Mouse (Mus musculus) thymus, postnatal 0 days (tissue): Measurements from ENCODE around the gene Klhl31. TPM values are rescaled to one million over a fixed set of nuclear protein-coding genes. Genes with fewer than 3 reads are reported as not detected.

ENCODE experiments used
- DNase-seq: peaks from one replicate; pipeline ENCODE4 v3.0.0-alpha.2; 2015; ENCODE audit warnings: low spot score
- polyA plus RNA-seq: library from polyadenylated mRNA; unstranded; fragments of >200 nt; fragmentation: Nextera tagmentation; extraction: Ambion mirVana; gene quantifications from 2 replicates; pipeline ENCODE4 v1.2.1, GENCODE M21; 2015

Gene Klhl31
- 0.06 and 0.08 TPM in 2 replicates for polyA plus RNA-seq

- DNase-seq, result no peak
Observed at GRCm38 (mm10) chr9:77636450-77636951, at the start of gene Klhl31. Gene Klhl31, plus strand, starts transcription at chr9:77636500.

- DNase-seq, result no peak
Observed at GRCm38 (mm10) chr9:77586806-77587591, 49.3 kb upstream of the Klhl31 start.

DNA sequence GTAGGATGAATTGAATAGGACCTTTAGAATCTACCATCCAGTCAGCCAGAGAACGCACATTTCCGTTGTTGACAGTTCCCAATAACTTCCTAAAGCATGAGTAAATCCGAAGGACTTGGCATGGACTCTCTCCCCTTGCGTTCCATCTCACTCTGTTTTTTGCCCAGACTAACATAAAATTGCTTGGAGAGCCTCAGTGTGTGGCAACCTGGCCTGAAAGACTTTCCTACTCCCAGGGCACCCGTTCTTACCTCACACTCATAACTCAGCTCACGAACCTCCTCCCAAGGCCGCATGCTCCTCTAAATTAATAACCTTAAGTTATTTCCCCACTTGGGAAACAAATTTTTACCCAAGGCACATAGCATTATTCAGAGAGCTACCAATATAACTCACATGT is 48.7 kb upstream of the Klhl31 start:
- DNase-seq, result no peak

- DNase-seq, result no peak
Observed at GRCm38 (mm10) chr9:77589496-77589895, 46.8 kb upstream of the Klhl31 start.

- DNase-seq, result peak; percentile 83
Observed at GRCm38 (mm10) chr9:77592423-77592822, 43.9 kb upstream of the Klhl31 start.

DNA sequence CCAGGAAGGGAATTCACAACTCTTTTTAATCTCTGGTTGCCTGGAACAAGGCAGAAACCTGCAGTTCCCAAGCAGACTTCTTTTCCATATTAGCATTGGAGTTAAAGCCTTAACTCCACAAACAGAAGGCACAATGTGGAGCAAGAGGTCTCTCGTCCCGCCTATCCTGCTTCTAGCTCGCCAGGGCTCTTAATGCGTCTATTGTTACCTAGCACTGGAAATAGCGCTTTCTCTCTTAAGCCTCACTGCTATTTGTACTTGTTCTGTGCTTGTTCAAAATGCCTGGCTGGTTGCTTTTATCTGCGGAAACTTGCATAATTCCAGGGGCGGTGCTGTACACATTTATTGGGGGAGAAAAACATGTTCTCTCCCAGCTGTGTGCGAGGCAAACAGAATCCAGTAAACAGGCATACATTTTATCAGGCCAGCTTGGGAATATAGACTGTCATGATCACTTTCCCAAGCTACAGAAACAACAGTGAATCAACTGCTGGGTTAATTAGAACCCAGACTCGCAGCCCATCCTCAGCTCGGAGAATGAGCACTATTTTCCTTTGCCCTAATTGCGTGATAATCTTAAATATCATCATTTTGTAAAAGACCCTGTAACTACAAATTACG is 41.2 kb upstream of the Klhl31 start:
- no peak for DNase-seq

GRCm38 (mm10) chr9:77596355-77596754 is 39.9 kb upstream of the Klhl31 start:
- DNase-seq, result peak; percentile 82

GRCm38 (mm10) chr9:77598560-77598959 is 37.7 kb upstream of the Klhl31 start:
- no peak for DNase-seq

GRCm38 (mm10) chr9:77602302-77603266 is 33.7 kb upstream of the Klhl31 start:
- no peak for DNase-seq

GRCm38 (mm10) chr9:77603965-77604509 is 32.3 kb upstream of the Klhl31 start:
- no peak for DNase-seq

DNA sequence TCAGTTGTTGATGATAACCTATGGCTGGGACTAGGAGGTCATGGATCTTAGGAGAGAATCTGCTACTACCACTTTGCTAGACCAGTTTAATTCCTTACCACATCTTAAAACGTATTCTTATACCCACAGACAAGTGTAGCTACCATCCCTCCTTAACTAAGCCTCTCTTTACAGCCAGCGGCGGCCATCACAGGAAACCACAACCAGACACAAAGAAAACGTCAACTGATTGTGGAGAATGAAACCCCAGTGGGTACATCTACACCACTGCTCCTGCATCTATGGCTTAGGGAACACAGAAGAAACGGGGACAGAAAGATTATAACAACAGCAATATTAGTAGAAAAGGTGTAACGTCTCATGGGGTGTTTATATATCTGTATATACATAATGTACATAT is 29.0 kb upstream of the Klhl31 start:
- DNase-seq, result peak; percentile 44

DNA sequence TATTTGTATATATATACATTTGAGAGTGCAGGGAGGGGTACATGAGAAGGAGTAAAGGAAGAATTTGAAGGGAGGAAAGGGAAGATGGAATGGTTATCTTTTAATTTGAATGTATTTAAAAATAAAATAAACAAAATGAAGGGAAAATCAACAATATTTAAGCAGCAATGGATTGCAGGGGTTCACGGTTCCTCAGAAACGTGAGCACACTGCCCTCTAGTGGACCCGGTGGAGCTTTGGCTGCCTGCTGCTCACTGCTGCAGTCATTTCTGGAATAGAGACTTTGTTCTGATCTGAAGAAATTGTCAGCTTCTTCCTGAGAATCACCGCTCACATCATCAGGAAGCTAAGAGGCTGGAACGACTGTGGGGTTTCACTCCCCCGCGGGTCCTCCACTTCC is 28.5 kb upstream of the Klhl31 start:
- DNase-seq, result peak; percentile 69

DNA sequence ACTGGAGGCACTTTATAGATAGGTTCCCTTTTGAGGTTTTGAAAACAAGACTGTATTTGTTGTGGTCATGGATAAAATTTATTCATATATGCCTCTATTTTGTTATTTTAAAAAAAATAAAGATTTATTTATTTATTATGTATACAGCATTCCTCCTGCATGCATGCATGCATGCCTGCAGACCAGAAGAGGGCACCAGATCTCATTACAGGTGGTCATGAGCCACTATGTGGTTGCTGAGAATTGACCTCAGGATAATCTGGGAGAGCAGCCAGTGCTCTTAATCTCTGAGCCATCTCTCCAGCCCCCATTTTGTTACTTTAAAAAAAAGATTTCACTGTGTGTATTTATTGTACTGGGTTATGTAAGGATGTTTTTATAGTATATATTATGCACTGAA is 25.5 kb upstream of the Klhl31 start:
- DNase-seq, result no peak

DNA sequence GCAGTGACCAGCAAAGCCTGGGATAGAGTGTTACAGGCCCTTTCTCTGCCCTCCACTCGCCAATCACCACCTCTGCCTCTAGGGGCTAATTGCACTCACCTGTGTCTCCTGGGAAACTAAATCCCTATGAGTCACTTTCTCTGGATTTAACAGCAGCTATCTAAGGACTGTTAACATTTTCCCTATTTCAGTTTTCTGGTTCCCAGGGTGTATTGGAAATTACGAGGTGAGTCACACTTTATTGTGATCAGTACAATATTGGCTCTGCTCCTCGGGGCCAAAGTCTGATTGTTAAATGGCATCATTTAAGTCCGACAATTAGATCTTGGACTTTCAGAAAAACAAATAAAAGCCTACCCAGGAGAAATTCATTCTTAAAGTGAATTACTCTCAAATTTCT is 24.0 kb upstream of the Klhl31 start:
- DNase-seq, result no peak

DNA sequence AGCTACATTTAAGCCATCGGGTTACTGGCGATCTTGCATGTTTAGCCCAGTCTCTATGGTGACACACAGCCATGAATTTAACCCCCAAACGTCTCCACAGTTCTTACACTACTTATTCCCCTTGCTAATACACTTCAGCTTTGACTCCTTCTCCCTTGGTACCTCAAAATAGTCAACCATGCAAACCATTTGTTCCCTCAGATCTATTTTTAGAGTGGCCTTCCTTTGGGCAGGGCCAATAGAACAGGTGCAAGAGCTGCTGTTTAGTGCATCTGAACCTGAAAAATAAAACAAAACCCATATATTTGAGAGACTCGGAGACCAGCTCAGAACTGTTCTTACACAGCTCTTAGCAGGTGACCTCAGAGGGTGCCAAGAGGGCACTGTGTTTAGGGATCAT is 20.4 kb upstream of the Klhl31 start:
- DNase-seq, result no peak

GRCm38 (mm10) chr9:77616796-77617195 is 19.5 kb upstream of the Klhl31 start:
- DNase-seq, result no peak

DNA sequence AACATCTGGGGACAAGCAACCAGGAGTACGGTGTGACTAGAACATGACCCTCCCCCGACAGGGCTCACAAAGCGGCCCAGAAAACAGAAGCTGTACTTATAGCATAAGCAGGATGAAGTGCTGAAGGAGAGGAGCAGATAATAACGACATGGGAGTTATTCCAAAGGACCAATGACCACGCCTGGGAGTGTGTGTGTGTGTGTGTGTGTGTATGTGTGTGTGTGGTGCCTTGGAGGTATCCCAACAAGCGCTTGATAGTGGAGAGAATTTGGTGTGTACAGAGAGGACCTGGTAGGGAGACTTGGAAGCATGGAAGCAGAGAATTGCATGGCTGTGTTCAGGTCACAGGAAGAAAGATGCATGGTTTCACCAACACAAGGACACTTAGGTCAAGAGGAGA is 18.5 kb upstream of the Klhl31 start:
- no peak for DNase-seq

DNA sequence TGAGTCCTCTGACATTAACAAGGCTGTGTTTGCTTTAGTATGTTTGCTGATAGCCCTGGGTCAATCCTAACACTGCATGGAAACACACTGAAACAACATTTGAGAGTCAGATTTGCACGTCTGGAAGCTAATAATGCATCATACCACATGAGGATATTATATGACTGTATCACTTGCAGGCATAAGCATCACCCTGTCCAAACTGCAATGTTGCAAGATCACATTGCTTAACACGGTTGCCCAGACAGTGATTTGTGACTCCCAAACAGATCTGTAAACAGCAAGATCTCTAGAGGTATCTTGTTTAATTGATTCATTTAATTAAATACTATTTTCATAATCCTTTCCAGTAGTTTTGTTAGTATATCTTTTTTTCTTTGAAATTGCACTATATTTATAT is 17.9 kb upstream of the Klhl31 start:
- DNase-seq, result no peak

DNA sequence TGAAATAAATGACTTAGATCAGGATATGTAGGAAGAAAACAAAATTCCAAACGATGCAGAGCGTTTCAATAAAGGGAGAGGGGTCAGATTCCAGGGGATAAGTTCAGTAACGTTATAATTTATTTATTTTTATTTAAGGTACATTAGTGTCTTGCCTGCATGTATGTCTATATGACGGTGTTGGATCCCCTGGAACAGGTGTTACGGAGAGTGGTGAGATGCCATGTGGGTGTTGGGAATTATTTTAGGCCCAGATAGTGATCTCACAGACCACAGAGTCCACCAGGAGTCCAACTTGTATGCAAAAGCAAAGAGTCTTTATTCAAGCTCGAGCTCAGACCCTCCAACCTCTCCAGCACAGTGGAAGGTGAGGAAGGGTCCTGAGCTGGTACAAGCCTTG is 16.2 kb upstream of the Klhl31 start:
- no peak for DNase-seq

- no peak for DNase-seq
Observed at GRCm38 (mm10) chr9:77620482-77620881, 15.8 kb upstream of the Klhl31 start.

DNA sequence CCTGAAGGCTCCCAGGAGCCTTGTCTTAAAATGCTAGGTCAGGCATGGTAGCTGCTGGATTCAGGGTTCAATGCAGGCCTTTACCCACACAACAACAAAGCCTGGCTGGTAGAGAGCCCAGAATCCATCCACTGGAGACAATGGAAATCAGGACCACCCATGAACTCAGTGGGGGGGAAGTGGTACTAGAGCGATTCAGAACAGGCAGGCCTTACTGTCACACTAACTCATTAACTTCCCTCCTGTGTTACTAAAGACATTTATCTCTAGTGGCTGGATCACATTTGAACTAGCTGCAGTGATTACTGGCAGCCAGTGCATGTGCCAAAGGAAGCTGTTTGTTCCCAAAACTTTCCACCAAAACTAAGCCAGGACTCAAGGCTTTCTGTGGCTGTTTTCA is 13.4 kb upstream of the Klhl31 start:
- no peak for DNase-seq
